Mouse (Mus musculus) embryonic facial prominence, embryonic 15.5 days (tissue): ENCODE measurements around the gene Lekr1. TPM values are rescaled to one million over a fixed set of nuclear protein-coding genes. Genes with fewer than 3 reads are reported as not detected.

Experiments
- microRNA-seq: library from miRNA; unstranded; fragments of <30 nt; microRNA quantifications from one replicate; pipeline ENCODE4, GENCODE M21; 2016; ENCODE audit warnings: borderline number of aligned reads
- polyA plus RNA-seq: library from polyadenylated mRNA; unstranded; fragments of >200 nt; fragmentation: Nextera tagmentation; extraction: Ambion mirVana; gene quantifications from 2 replicates; pipeline ENCODE4 v1.2.1, GENCODE M21; 2015

Gene Lekr1
- polyA plus RNA-seq, 1 experiment from 2014 or later, result 8.1 TPM

Small RNAs within 50 kb of the gene (microRNA-seq; reads per million reads assigned to microRNA genes)
- gene Mir8120, result not detected

Other genes with a start within 250 kb of the Lekr1 start
- gene Tiparp, start 137.8 kb upstream of the Lekr1 start, polyA plus RNA-seq, result 38.8 and 43.7 TPM in 2 replicates